Mouse (Mus musculus) hindbrain, embryonic 13.5 days (tissue): Measurements from ENCODE around the gene Pak2. TPM values are rescaled to one million over a fixed set of nuclear protein-coding genes. Genes with fewer than 3 reads are reported as not detected.

Experiments used
- ATAC-seq: fragments of 200-750 bp; cut with Nextera tagmentation; 2 replicates; pipeline ENCODE4 v1.8.0; 2017; ENCODE audit warnings: moderate TSS enrichment; ENCODE audit not compliant: low FRiP score
- H3K27ac ChIP-seq: fragments of 300-500 bp; sonication (generic); 2 replicates; pipeline ENCODE4 v1.5.1; 2015; ENCODE audit warnings: inconsistent platforms, mild to moderate bottlenecking, moderate library complexity
- H3K27me3 ChIP-seq: fragments of 300-500 bp; sonication (generic); 2 replicates; pipeline ENCODE4 v1.6.1; 2015; ENCODE audit warnings: mild to moderate bottlenecking, inconsistent platforms
- H3K36me3 ChIP-seq: fragments of 300-500 bp; sonication (generic); 2 replicates; pipeline ENCODE4 v1.6.1; 2015; ENCODE audit warnings: mild to moderate bottlenecking, inconsistent platforms
- H3K4me1 ChIP-seq: fragments of 300-500 bp; sonication (generic); replicated peaks from 2 replicates; pipeline ENCODE4 v1.6.1; 2015; ENCODE audit warnings: inconsistent platforms
- H3K4me2 ChIP-seq: fragments of 300-500 bp; sonication (generic); 2 replicates; pipeline ENCODE4 v1.6.1; 2015; ENCODE audit warnings: inconsistent platforms, mild to moderate bottlenecking, moderate library complexity
- H3K4me3 ChIP-seq: fragments of 300-500 bp; sonication (generic); 2 replicates; pipeline ENCODE4 v1.5.1; 2015; ENCODE audit warnings: mild to moderate bottlenecking, inconsistent platforms
- H3K9ac ChIP-seq: fragments of 300-500 bp; sonication (generic); 2 replicates; pipeline ENCODE4 v1.6.1; 2015; ENCODE audit warnings: mild to moderate bottlenecking, inconsistent platforms
- H3K9me3 ChIP-seq: fragments of 300-500 bp; sonication (generic); 2 replicates; pipeline ENCODE4 v1.6.1; 2016; ENCODE audit warnings: inconsistent platforms
- WGBS: fragments of 180-500 bp; shearing (Covaris S2); methylation state at CpG from one replicate; pipeline ENCODE4 v1.1.7; 2015; 5-methylcytosine and 5-hydroxymethylcytosine counted together
- polyA plus RNA-seq: library from polyadenylated mRNA; unstranded; fragments of >200 nt; fragmentation: Nextera tagmentation; extraction: Ambion mirVana; gene quantifications from 2 replicates; pipeline ENCODE4 v1.2.1, GENCODE M21; 2015

The Pak2 gene
- polyA plus RNA-seq, 1 experiment from 2014 or later = 35.3 TPM

DNA sequence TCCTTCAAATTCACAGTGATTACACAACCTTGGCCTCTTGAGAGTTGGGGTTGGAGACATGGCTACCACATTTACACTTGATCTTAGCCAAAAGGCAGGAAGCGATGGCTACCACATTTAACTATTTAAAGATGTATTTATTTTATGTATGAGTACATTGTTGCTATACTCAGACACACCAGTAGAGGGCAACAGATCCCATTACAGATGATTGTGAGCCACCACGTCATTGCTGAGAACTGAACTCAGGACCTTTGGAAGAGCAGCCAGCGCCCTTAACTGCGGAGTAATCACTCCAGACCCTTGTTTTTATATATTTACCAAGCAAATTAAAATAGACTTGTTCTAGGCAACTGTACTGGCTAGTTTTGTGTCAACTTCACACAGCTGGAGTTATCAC is 36.8 kb downstream of the Pak2 start:
- 93% methylated on average over 4 of the region's 4 CpGs for WGBS

DNA sequence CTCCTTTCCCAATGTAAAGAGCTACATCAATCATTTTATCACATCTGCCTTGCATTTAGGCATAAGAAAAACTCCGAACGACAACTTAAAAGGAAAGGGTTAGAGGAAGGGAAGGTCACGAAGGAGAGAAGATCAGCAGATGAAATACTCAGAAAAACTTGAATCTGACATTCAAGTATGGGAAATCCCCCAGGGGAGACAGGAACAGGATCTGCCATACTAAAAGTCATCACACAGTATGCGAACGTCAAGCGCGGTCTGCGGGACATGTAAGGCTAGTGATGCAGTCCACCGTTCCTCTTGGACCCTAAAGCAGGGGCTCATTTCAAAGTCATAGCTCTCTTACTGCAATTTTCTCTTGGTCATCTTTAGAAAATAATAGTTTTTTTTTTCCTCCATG is 59.5 kb downstream of the Pak2 start:
- Histone ChIP-seq H3K9me3 (no peaks in the 10 kb centered on the region), H3K27ac (no peak overlapping the region), H3K36me3 (peaks cover 70% of the 10 kb centered on the region), H3K27me3 (no peaks in the 10 kb centered on the region), H3K4me2 (no peak overlapping the region), H3K9ac (no peak overlapping the region), H3K4me1 (no peaks in the 10 kb centered on the region), H3K4me3 (no peak overlapping the region)
- ATAC-seq = no peak
- 96% methylated on average over 9 of the region's 9 CpGs for WGBS

More for the DNA sequence above, 36.8 kb downstream of the Pak2 start:
- no peak overlapping the region for H3K4me3 ChIP-seq
- H3K4me1 ChIP-seq = no peaks in the 10 kb centered on the region
- no peaks in the 10 kb centered on the region for H3K27me3 ChIP-seq
- no peaks in the 10 kb centered on the region for H3K9me3 ChIP-seq
- H3K27ac ChIP-seq = no peak overlapping the region
- no peak overlapping the region for H3K4me2 ChIP-seq
- no peak overlapping the region for H3K9ac ChIP-seq
- H3K36me3 ChIP-seq = peaks cover 75% of the 10 kb centered on the region
- no peak for ATAC-seq

DNA sequence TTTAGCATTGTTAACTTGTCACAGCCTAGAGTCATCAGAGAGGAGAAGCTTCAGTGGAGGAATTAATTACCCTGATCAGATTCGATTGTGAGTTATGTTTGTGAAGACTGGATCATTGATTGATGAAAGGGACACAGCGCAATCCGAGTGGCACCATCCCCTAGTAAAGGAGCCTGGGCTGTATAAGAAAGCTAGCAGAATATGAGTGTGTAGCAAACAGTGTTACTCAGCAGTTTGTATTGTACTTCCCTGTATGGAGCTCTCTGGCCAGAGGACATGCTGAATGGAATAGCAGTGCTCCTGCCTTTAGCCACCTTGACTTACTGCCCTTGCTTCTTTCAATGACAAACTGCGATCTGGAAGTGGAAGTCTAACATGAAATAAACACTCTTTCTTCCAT is 68.8 kb downstream of the Pak2 start:
- WGBS = 84% methylated on average over 4 of the region's 4 CpGs
- Histone ChIP-seq H3K9ac (no peak overlapping the region), H3K9me3 (no peaks in the 10 kb centered on the region), H3K36me3 (peaks cover 11% of the 10 kb centered on the region), H3K27ac (no peak overlapping the region), H3K4me2 (no peak overlapping the region), H3K27me3 (no peaks in the 10 kb centered on the region), H3K4me1 (0 out of 2 replicates have a peak, but pooled peaks cover 3% of the 10 kb centered on the region), H3K4me3 (no peak overlapping the region)
- ATAC-seq = no peak

DNA sequence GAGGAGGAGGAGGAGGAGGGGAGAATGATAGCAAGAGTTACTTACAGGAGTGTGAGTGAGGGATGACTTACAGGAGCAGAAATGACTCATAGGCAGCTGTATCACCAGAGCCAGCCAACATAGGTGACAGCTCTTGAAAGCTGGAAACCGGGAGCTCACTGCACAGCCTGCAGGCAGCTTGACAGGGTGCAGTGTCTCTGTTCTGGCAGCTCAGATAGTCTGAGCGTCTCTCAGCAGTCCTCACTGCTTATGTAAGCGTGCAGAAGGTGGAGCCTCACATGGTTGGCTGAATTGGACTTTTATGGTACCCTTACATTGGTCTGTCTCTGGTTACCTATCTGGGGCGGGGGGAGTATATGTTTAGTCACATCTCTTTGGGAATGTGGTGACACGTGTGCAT is 69.2 kb downstream of the Pak2 start:
- Histone ChIP-seq H3K9ac (no peak overlapping the region), H3K36me3 (peaks cover 11% of the 10 kb centered on the region), H3K4me2 (no peak overlapping the region), H3K4me1 (0 out of 2 replicates have a peak, but pooled peaks cover 3% of the 10 kb centered on the region), H3K27ac (no peak overlapping the region), H3K9me3 (no peaks in the 10 kb centered on the region), H3K27me3 (no peaks in the 10 kb centered on the region), H3K4me3 (no peak overlapping the region)
- WGBS = 50% methylated on average over 5 of the region's 5 CpGs
- no peak for ATAC-seq

DNA sequence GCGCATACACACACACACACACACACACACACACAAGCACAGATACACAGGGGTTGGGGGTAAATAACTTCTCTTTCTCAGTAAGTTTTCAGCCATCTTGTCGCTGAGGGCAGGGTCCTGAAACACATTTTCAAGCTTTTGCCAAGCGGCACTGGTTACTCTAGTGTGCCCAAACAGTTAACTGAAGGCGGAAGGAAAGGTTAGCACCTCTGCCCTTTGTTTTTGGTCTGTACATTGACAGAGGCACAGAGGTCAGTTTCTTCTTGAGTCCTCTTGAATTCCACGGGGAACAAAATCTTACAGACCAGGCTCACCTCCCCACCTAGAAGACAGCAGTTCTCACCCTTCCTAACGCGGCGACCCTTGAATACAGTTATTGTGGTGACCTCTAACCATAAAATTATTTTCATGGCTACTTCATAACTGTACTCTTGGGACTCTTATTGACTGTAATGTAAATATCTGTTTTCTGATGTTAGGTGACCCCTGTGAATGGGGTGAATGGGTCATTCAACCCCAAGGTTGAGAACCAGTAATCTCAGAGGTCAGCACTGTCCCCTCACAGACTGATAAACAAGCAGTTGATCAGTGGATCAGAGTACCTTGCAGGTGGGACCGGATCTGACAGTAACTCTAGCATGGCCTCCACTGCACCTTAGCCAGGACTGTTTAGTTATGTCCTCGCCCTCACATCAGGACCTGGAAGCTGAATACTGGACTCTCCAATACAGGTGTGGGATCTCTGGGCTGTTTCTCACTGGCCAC is 70.4 kb downstream of the Pak2 start:
- H3K9ac ChIP-seq = no peak overlapping the region
- no peaks in the 10 kb centered on the region for H3K27me3 ChIP-seq
- H3K4me3 ChIP-seq = no peak overlapping the region
- 71% methylated on average over 10 of the region's 10 CpGs for WGBS
- H3K36me3 ChIP-seq = peaks cover 6% of the 10 kb centered on the region
- no peak for ATAC-seq
- H3K4me2 ChIP-seq = no peak overlapping the region
- H3K27ac ChIP-seq = no peak overlapping the region
- no peaks in the 10 kb centered on the region for H3K9me3 ChIP-seq
- H3K4me1 ChIP-seq = peaks cover 4% of the 10 kb centered on the region; the same call in 1 of the 2 replicates

DNA sequence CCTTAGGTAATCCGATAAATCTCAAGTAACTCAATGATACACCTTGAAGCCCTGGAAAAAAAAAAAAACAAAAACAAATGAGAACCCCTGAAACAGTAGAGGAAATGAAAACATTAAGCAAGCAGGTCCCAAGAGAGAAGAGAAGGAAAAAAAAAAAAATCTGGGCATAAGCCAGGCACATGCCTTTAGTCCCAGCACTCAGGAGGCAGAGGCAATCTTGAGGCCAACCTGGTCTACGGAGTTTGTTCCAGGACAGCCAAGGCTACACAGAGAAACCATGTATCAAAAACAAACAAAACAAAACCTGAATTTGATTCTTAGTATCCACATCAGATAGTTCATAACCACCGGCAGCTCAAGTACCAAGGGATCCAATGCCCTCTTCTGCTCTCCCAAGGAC is 74.4 kb downstream of the Pak2 start:
- H3K27ac ChIP-seq = no peak overlapping the region
- H3K36me3 ChIP-seq = peaks cover 3% of the 10 kb centered on the region; the same call in 1 of the 2 replicates
- no peak overlapping the region for H3K9ac ChIP-seq
- no peaks in the 10 kb centered on the region for H3K9me3 ChIP-seq
- no peaks in the 10 kb centered on the region for H3K27me3 ChIP-seq
- no peak overlapping the region for H3K4me2 ChIP-seq
- no peak for ATAC-seq
- no peak overlapping the region for H3K4me3 ChIP-seq
- WGBS = over 99% methylated on average over 3 of the region's 3 CpGs
- peaks cover 26% of the 10 kb centered on the region for H3K4me1 ChIP-seq

DNA sequence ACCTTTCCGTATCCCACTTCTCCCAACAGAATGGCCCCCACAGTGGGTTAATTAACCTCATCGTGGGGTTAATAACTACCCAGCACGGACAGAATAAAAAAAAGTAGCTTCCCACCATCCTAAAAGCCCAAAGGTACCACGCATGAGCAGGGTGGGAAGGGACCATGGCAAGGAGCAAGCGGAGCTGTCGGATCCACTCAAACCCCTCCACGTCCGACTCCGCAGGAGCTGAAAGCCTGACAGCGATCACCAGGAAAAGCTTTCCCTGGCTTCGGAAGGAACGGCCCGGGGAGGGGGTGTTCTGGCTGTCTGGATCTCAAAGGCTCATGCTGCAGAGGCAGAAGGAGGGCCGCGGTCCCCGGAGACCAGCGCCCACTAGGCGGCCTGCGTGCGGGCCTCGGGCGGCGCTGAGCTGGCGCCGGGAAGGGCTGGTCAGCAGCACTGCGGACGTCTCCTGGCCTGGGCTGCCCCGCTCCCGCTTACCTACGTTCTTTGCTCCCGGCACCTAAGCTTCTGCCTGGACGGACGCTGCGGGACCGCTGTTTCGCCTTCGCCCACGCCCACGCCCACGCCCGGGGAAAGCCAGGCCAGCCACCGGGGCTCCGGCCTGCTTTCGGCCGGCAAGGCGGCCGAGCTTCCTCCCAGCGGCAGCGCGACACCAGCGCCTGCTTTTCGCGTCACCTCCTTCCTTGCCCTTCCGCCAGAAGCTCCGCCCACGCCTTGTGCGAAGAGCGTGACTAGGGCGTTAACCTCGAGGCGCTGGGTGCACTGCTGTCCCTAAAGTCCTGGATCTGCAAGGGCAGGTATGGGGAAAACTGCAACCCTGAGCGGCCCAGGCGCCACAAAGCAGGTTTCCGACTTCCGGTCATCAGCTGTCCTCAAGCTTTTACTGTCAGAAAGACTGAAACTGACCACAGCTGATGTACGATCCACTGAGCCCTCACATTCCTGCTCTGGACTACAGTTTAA is 76.3 kb downstream of the Pak2 start, which contains the start of gene Senp5:
Gene Senp5 (minus strand): TSS at position 779 of the 969 bp plus-strand sequence.
- Histone ChIP-seq H3K36me3 (peaks cover 6% of the 10 kb centered on the region; the same call in 1 of the 2 replicates), H3K27ac (peak within 1 kb of the TSS; percentile 76), H3K27me3 (no peaks in the 10 kb centered on the region), H3K9me3 (no peaks in the 10 kb centered on the region), H3K4me1 (peaks cover 24% of the 10 kb centered on the region), H3K9ac (peak within 1 kb of the TSS; percentile 85), H3K4me2 (peak within 1 kb of the TSS; percentile 89), H3K4me3 (peak within 1 kb of the TSS; percentile 80)
- ATAC-seq = peak; percentile 97
- WGBS = 1% methylated on average over 66 of the region's 66 CpGs

DNA sequence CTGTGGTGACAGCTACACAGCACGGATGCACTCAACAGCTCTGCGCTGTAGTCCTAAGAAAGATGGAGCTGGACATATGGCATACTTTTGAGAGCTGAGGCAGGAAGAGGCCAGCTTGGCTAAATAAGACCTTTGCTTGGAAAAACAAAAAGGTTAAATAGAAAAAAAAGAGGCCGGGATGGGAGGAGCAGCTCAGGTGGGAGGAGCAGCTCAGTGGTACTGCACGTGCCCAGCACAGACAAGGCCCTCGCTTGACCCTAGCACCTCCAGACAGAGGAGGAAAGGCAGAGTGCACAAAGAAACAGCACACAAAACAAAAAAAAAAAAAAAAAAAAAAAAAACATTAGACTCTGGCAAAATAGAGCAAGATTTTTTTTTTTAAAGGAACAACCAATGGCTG is 82.8 kb downstream of the Pak2 start:
- Histone ChIP-seq H3K9ac (no peak overlapping the region), H3K27ac (no peak overlapping the region), H3K4me3 (no peak overlapping the region), H3K4me2 (no peak overlapping the region), H3K27me3 (no peaks in the 10 kb centered on the region), H3K36me3 (peaks cover 23% of the 10 kb centered on the region), H3K4me1 (peaks cover 7% of the 10 kb centered on the region), H3K9me3 (no peaks in the 10 kb centered on the region)
- no peak for ATAC-seq
- 91% methylated on average over 5 of the region's 5 CpGs for WGBS

DNA sequence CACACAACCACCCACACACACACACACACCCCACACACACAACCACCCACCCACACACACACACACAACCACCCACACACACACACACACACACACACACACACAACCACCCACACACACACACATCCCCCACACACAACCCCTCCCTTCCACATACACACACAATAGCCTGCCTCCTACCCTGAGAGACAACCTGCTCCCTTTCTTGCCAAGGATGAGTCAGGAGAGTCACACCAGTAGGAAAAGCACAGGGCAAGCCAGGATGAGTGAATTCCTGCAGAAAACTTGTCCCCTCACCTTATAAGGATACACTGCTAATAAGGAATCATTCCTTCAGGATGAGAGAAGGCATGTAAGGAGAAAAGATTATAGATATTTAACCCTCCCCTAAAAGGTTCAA is 85.2 kb downstream of the Pak2 start:
- no peaks in the 10 kb centered on the region for H3K4me1 ChIP-seq
- ATAC-seq = no peak
- H3K9me3 ChIP-seq = no peaks in the 10 kb centered on the region
- no peaks in the 10 kb centered on the region for H3K27me3 ChIP-seq
- no peak overlapping the region for H3K27ac ChIP-seq
- no peak overlapping the region for H3K4me2 ChIP-seq
- no peak overlapping the region for H3K9ac ChIP-seq
- H3K36me3 ChIP-seq = peaks cover 32% of the 10 kb centered on the region
- no peak overlapping the region for H3K4me3 ChIP-seq

DNA sequence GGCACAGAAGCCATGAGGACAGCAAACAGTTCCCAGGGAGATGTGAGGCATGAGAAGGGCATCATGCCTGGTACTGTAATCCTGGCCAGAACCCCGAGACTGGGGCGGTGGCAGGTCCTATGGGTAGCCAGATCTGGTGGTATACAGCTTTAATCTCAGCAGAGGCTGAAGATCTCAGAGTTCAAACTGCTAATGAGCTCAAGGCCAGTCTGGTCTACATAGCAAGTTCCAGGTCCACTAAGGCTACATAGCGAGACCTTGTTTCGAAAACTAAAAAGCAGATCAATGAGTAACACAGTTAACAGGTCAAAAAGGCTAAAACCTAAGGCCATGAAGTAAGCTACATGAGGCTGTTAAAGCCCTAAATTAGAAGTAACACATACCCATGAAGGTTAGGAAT is 85.9 kb downstream of the Pak2 start:
- ATAC-seq = no peak
- Histone ChIP-seq H3K4me1 (no peaks in the 10 kb centered on the region), H3K4me2 (no peak overlapping the region), H3K9me3 (no peaks in the 10 kb centered on the region), H3K9ac (no peak overlapping the region), H3K27ac (no peak overlapping the region), H3K4me3 (no peak overlapping the region), H3K27me3 (no peaks in the 10 kb centered on the region), H3K36me3 (peaks cover 35% of the 10 kb centered on the region)
- 96% methylated on average over 4 of the region's 4 CpGs for WGBS

DNA sequence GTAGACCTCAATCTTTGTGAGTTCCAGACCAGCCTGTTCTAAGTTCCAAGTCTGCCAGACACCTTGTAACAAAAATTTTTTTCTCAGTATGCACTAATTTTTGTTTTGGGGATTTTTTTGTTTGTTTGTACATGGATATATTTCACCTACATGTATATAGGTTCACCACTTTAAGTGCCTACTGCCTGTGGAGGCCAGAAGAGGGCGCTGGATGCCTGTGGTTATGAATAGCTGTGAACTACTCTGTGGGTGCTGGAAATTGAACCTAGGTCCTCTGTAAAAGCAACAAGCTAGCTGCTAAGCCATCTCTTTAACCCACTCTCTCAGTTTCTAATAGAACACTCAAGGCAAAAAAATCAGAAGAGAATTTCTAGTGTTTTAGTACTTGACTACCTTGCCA is 87.1 kb downstream of the Pak2 start:
- Histone ChIP-seq H3K27me3 (no peaks in the 10 kb centered on the region), H3K36me3 (peaks cover 41% of the 10 kb centered on the region), H3K9me3 (no peaks in the 10 kb centered on the region), H3K4me2 (no peak overlapping the region), H3K27ac (no peak overlapping the region), H3K4me3 (no peak overlapping the region), H3K9ac (no peak overlapping the region), H3K4me1 (no peaks in the 10 kb centered on the region)
- no peak for ATAC-seq
- 38% methylated on average over 1 of the region's 1 CpGs for WGBS

DNA sequence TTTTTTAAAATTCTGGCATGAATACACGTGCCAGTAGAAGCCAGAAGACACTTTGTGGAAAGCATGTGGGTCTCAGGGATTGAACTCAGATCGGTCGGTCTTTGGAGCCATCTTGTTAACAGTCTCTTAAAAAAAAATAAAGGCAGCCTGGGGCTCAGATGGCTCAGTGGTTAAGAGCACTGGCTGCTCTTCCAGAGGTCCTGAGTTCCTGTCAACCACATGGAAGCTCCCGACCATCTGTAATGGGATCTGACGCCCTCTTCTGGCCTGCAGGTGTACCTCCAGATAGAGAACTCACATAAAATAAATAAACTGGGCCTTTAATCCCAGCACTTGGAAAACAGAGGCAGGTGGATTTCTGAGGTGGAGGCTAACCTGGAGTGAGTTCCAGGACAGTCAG is 98.2 kb downstream of the Pak2 start:
- H3K4me2 ChIP-seq = no peak overlapping the region
- no peaks in the 10 kb centered on the region for H3K9me3 ChIP-seq
- 78% methylated on average over 5 of the region's 5 CpGs for WGBS
- H3K9ac ChIP-seq = no peak overlapping the region
- H3K27ac ChIP-seq = no peak overlapping the region
- H3K4me1 ChIP-seq = no peaks in the 10 kb centered on the region
- peaks cover 56% of the 10 kb centered on the region for H3K36me3 ChIP-seq
- H3K4me3 ChIP-seq = no peak overlapping the region
- H3K27me3 ChIP-seq = no peaks in the 10 kb centered on the region
- no peak for ATAC-seq
